Mouse (Mus musculus) liver, adult 2 months (tissue): ENCODE data around the gene Ofcc1. TPM values are rescaled to one million over a fixed set of nuclear protein-coding genes. Genes with fewer than 3 reads are reported as not detected.

ENCODE experiments used
- DNase-seq: peaks from one replicate; pipeline ENCODE4 v3.0.0-alpha.2; 2011; ENCODE audit warnings: low read depth, low spot score; ENCODE audit errors: extremely low read depth
- H3K27ac ChIP-seq: fragments of 200-500 bp; replicated peaks from 2 replicates; pipeline ENCODE4 v1.5.1; 2012; ENCODE audit warnings: low read depth, mild to moderate bottlenecking, control low read depth, inconsistent platforms, low read length; ENCODE audit not compliant: insufficient read depth
- H3K27me3 ChIP-seq: fragments of 200-500 bp; 2 replicates; pipeline ENCODE4 v1.6.1; 2012; ENCODE audit warnings: mild to moderate bottlenecking, moderate library complexity, low read length, inconsistent platforms; ENCODE audit not compliant: control insufficient read depth, insufficient read depth
- H3K36me3 ChIP-seq: fragments of 200-500 bp; 2 replicates; pipeline ENCODE4 v1.6.1; 2012; ENCODE audit warnings: low read length, inconsistent platforms; ENCODE audit not compliant: control insufficient read depth, insufficient read depth
- H3K4me1 ChIP-seq: fragments of 200-500 bp; 2 replicates; pipeline ENCODE4 v1.6.1; 2011; ENCODE audit warnings: low read length; ENCODE audit not compliant: control insufficient read depth, insufficient read depth
- H3K4me3 ChIP-seq: fragments of 200-500 bp; 2 replicates; pipeline ENCODE4 v1.5.1; 2011; ENCODE audit warnings: low read depth, mild to moderate bottlenecking, control low read depth, low read length, moderate library complexity; ENCODE audit not compliant: insufficient read depth
- H3K79me2 ChIP-seq: fragments of 200-500 bp; 2 replicates; pipeline ENCODE4 v1.6.1; 2012; ENCODE audit warnings: inconsistent platforms, mild to moderate bottlenecking, low read length, moderate library complexity; ENCODE audit not compliant: control insufficient read depth, insufficient read depth
- H3K9ac ChIP-seq: fragments of 200-500 bp; 2 replicates; pipeline ENCODE4 v1.6.1; 2012; ENCODE audit warnings: low read depth, mild to moderate bottlenecking, control low read depth, inconsistent platforms, low read length
- CTCF ChIP-seq: fragments of 200-500 bp; IDR thresholded peaks from 2 replicates; pipeline ENCODE4 v1.5.1; 2011; ENCODE audit warnings: low read depth, low read length, control low read depth
- POLR2A ChIP-seq: fragments of 200-500 bp; IDR thresholded peaks from 2 replicates; pipeline ENCODE4 v1.6.1; 2011; ENCODE audit warnings: low read length, control low read depth; ENCODE audit not compliant: insufficient read depth; ENCODE audit errors: extremely low read depth
- WGBS: fragments of 180-500 bp; shearing (Covaris S2); methylation state at CpG from one replicate; pipeline ENCODE4 v1.1.7; 2018; 5-methylcytosine and 5-hydroxymethylcytosine counted together
- polyA plus RNA-seq: library from polyadenylated mRNA; depleted of rRNA; stranded (reverse); fragments of >200 nt; gene quantifications from 2 replicates; pipeline ENCODE4 v1.2.3, GENCODE M21; 2012
- total RNA-seq: library from RNA; depleted of rRNA; stranded (reverse); fragments of >200 nt; gene quantifications from 2 replicates; pipeline ENCODE4 v1.2.3, GENCODE M21; 2014

Ofcc1 gene
- total and polyA plus RNA-seq, 2 experiments: not detected

DNA sequence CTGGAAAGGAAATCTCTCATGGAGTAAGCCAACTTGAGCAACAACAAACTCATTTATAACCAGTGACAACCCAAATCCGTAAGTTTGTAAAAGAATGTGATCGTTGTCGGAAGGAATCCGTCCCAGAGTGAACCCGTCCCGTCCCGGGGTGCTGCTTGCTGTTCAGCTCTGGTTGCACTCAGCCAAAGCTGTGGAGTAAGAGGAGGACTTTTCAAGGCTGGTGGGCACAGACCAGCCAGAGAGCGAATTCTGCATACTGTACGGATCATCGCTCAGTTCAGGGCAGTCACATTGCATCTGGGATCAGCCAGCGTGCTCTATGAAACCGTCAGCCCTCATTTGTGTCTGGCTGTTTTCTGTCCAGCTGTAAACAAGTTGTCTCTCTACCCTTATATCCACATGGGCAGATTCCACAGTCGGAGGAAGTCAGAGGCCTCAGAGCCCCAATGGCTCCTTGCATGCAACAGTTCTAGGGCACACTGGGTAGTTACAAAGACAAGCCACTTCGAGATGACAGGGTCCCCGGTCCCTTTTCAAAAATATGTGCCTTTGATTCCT, 75.9 kb downstream of the Ofcc1 start:
- WGBS: 79% methylated on average over 15 of the region's 15 CpGs
- TF ChIP-seq POLR2A (no peak), CTCF (no peak)
- no peak overlapping the region for H3K27ac ChIP-seq
- no peak overlapping the region for H3K4me3 ChIP-seq
- no peaks in the 10 kb centered on the region for H3K4me1 ChIP-seq
- no peaks in the 10 kb centered on the region for H3K27me3 ChIP-seq
- H3K79me2 ChIP-seq: no peaks in the 10 kb centered on the region
- DNase-seq: no peak
- no peak overlapping the region for H3K9ac ChIP-seq
- H3K36me3 ChIP-seq: no peaks in the 10 kb centered on the region

DNA sequence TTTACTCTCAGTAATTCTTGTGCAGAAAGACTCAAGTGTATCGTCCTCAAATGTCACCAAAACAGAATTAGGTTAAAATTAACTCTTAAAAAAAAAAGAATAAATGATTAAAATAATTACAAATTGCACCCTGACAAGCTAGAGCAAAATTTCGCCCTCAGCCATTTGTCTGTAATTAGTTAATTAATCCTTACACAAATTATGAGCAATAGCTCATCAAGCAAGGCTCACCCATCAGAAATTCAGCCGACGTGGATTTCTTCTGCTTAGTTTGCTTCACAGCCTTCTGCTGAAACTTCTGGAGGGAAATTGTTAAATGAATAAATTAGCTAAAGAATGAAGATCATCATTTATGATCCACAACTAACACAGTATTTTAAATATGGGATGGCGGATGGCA, 80.6 kb downstream of the Ofcc1 start:
- Histone ChIP-seq H3K9ac (no peak overlapping the region), H3K36me3 (no peaks in the 10 kb centered on the region), H3K79me2 (no peaks in the 10 kb centered on the region), H3K4me1 (no peaks in the 10 kb centered on the region), H3K4me3 (no peak overlapping the region), H3K27ac (no peak overlapping the region), H3K27me3 (0 out of 2 replicates have a peak, but pooled peaks cover 3% of the 10 kb centered on the region)
- DNase-seq: no peak
- 79% methylated on average over 5 of the region's 5 CpGs for WGBS
- TF ChIP-seq POLR2A: no peak
- no peak for TF ChIP-seq CTCF

DNA sequence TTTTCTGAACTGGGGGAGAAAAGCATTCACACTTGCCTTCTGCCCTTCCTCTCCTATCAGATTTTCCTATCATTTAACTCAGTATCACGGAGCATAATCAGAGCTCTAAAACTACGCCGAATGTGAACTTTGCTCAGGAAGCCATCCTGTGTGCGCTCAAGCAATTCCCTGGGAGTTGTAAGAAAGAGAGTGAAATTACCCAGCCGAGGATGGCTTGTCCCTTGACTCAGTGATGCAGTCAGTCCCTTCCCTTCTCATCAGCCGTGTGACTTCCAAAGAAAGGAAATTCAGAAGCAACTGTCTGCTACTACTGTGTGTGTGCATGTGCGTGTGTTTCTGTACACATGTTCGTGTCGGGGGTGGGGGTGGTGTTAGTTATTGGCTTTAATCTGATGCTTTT, 93.7 kb downstream of the Ofcc1 start:
- Histone ChIP-seq H3K36me3 (no peaks in the 10 kb centered on the region), H3K4me3 (no peak overlapping the region), H3K4me1 (no peaks in the 10 kb centered on the region), H3K27ac (no peak overlapping the region), H3K79me2 (no peaks in the 10 kb centered on the region), H3K27me3 (no peaks in the 10 kb centered on the region), H3K9ac (no peak overlapping the region)
- DNase-seq: no peak
- TF ChIP-seq POLR2A (no peak), CTCF (no peak)
- 85% methylated on average over 9 of the region's 9 CpGs for WGBS

DNA sequence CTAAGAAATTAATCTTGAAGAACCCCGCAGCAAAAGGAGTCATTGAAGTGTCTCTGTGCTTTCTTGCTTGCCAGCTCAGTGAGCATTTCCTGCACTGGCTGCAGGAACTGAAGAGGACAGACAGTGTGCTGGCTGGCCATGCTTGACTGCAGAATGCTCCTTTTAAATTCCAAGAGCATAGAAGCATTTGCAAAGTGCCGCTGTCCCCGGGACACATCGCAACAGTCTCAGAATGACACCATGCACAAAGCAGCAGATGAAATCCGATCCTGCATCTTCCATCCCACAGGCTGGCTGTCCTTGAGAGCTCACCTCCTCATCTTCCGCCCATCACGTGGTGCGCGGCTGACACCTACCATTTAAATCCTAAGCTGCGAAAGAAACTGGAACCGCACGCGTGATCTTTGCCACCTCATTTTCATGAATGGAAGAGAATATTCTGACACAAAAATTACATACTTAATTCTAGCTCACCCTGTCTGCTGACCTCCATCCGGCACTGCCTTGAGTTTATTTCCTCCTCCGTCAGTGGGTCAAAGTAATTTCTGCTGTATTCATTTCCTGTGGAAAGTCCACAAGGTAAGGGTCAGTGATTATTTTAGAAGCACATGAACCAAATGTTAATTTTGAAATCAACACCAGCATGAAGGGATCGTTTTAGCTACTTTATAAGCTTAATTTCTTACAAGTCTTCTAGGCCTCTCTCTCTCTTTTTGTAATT, 98.0 kb downstream of the Ofcc1 start:
- H3K4me1 ChIP-seq: no peaks in the 10 kb centered on the region
- WGBS: 77% methylated on average over 16 of the region's 16 CpGs
- no peak overlapping the region for H3K9ac ChIP-seq
- no peaks in the 10 kb centered on the region for H3K79me2 ChIP-seq
- H3K4me3 ChIP-seq: no peak overlapping the region
- H3K27me3 ChIP-seq: no peaks in the 10 kb centered on the region
- TF ChIP-seq POLR2A: no peak
- H3K27ac ChIP-seq: no peak overlapping the region
- no peak for DNase-seq
- H3K36me3 ChIP-seq: no peaks in the 10 kb centered on the region

- no peaks in the 10 kb centered on the region for H3K4me1 ChIP-seq
- H3K36me3 ChIP-seq: no peaks in the 10 kb centered on the region
- H3K9ac ChIP-seq: no peak overlapping the region
- H3K27ac ChIP-seq: no peak overlapping the region
- TF ChIP-seq POLR2A (no peak), CTCF (no peak)
- WGBS: 78% methylated on average over 5 of the region's 5 CpGs
- no peak for DNase-seq
- no peaks in the 10 kb centered on the region for H3K79me2 ChIP-seq
- H3K4me3 ChIP-seq: no peak overlapping the region
- no peaks in the 10 kb centered on the region for H3K27me3 ChIP-seq
Measured at GRCm38 (mm10) chr13:40258757-40259156, 102.5 kb downstream of the Ofcc1 start.

DNA sequence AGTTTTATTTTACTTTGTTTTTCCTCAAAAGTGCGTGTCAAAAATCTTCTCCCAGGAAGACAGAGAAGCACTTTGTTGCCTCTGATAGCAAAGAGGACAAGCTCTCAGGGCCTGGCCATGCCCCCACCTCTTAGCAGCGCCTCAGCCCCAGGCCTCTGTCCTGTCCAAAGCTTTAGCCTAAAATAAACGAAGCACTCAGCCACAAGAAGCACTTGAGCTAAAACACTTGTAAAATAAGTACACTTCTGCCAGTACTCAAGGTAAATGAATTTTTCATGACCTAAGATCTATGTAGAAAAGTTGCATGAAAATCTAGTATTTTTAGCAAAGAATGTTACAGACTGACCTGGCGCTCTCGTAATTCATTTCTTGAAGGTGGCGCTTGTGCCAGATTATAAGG, 117.4 kb downstream of the Ofcc1 start:
- DNase-seq: no peak
- Histone ChIP-seq H3K27ac (no peak overlapping the region), H3K9ac (no peak overlapping the region), H3K79me2 (no peaks in the 10 kb centered on the region), H3K4me1 (no peaks in the 10 kb centered on the region), H3K36me3 (no peaks in the 10 kb centered on the region), H3K27me3 (no peaks in the 10 kb centered on the region), H3K4me3 (no peak overlapping the region)
- no peak for TF ChIP-seq POLR2A
- TF ChIP-seq CTCF: no peak
- 80% methylated on average over 6 of the region's 6 CpGs for WGBS
